Mouse (Mus musculus): ENCODE results near the gene Spo11.

Gene Spo11

GRCm38 (mm10) chr2:172959006-172959768, 18.3 kb upstream of the Spo11 start:
- DNase-seq = peak; percentile 69

GRCm38 (mm10) chr2:172960350-172960749, 17.1 kb upstream of the Spo11 start:
- no peak for DNase-seq

- peak; percentile 89 for DNase-seq
Measured at GRCm38 (mm10) chr2:172961211-172961610, 16.3 kb upstream of the Spo11 start.

- DNase-seq = peak; percentile 77
Measured at GRCm38 (mm10) chr2:172965249-172965648, 12.3 kb upstream of the Spo11 start.

GRCm38 (mm10) chr2:172966480-172966879, 11.0 kb upstream of the Spo11 start:
- no peak for DNase-seq

GRCm38 (mm10) chr2:172971865-172972264, 5.6 kb upstream of the Spo11 start:
- DNase-seq = no peak

GRCm38 (mm10) chr2:172973806-172974565, 3.5 kb upstream of the Spo11 start:
- DNase-seq = peak; percentile 37

- no peak for DNase-seq
Measured at GRCm38 (mm10) chr2:172974701-172975100, 2.8 kb upstream of the Spo11 start.

GRCm38 (mm10) chr2:172975159-172975558, 2.3 kb upstream of the Spo11 start:
- DNase-seq = no peak

GRCm38 (mm10) chr2:172976661-172977238, 750 bp upstream of the Spo11 start:
- no peak for DNase-seq

- DNase-seq = no peak
Measured at GRCm38 (mm10) chr2:172978131-172978633, 682 bp downstream of the Spo11 start.

- no peak for DNase-seq
Measured at GRCm38 (mm10) chr2:172979666-172980345, 2.3 kb downstream of the Spo11 start.

GRCm38 (mm10) chr2:172982776-172983561, 5.5 kb downstream of the Spo11 start:
- peak; percentile 92 for DNase-seq

- DNase-seq = no peak
Measured at GRCm38 (mm10) chr2:172990161-172990560, 12.7 kb downstream of the Spo11 start.

GRCm38 (mm10) chr2:172996207-172996606, 18.7 kb downstream of the Spo11 start:
- peak; percentile 81 for DNase-seq

GRCm38 (mm10) chr2:172997748-172998147, 20.2 kb downstream of the Spo11 start:
- DNase-seq = peak; percentile 62

GRCm38 (mm10) chr2:172998478-172998877, 21.0 kb downstream of the Spo11 start:
- DNase-seq = peak; percentile 72

GRCm38 (mm10) chr2:172999630-173000284, 22.3 kb downstream of the Spo11 start, which contains the start of gene Rae1:
Gene Rae1 (plus strand): TSS chr2:173000117.
- peak; percentile 99 for DNase-seq

- no peak for DNase-seq
Measured at GRCm38 (mm10) chr2:173000285-173000652, 22.8 kb downstream of the Spo11 start.

- DNase-seq = no peak
Measured at GRCm38 (mm10) chr2:173000921-173001320, 23.4 kb downstream of the Spo11 start.

- no peak for DNase-seq
Measured at GRCm38 (mm10) chr2:173003737-173004136, 26.2 kb downstream of the Spo11 start.
